Mouse (Mus musculus) liver, adult 2 months (tissue): Measurements from ENCODE around the gene Tmem177.

Source experiments
- CTCF ChIP-seq: fragments of 200-500 bp; IDR thresholded peaks from 2 replicates; pipeline ENCODE4 v1.5.1; 2011; ENCODE audit warnings: low read depth, low read length, control low read depth
- POLR2A ChIP-seq: fragments of 200-500 bp; IDR thresholded peaks from 2 replicates; pipeline ENCODE4 v1.6.1; 2011; ENCODE audit warnings: low read length, control low read depth; ENCODE audit not compliant: insufficient read depth; ENCODE audit errors: extremely low read depth

DNA sequence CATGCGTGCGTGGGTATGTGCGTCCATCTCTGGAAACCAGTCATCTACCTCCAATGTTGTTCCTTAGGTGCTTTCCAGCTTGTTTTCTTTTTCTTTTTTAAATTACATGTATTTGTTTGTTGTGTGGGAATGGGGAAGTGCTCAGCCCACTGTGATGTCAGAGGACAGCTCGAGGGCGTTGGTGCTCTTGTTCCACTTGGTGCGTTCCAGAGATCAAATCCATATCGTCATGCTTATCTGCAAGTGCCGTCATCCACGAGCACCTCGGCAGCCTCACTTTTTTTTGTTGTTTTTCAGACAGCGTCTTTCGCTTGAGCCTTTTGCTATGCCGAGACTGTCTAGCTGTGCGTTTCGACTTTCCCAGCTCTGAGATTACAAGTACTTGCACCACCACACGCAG is 23.7 kb downstream of the Tmem177 start:
- TF ChIP-seq CTCF (no peak), POLR2A (no peak)
